Mouse (Mus musculus): Measurements from ENCODE around the gene Plpp3.

Gene Plpp3

DNA sequence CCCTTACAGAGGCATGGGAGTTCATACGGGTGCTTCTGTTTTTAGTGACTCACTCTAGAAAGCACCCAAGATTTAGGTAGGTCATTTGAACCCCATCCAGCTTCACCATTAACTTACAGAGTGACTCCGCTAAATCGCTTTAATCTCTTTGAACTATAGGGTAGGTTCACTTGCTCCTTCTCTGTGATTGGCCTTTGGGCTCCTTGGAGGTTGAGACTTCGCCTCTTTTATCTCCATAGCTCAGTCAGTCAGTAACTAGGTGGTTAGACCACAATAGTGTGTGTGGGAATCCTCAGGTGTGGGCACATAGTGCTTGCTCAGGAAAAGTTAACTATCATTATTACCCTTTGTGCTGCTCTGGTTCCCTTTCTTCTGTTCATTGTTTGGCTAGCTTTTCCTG, 33.7 kb downstream of the Plpp3 start:
- DNase-seq (ENCODE audit: low spot score), result peak; percentile 66

DNA sequence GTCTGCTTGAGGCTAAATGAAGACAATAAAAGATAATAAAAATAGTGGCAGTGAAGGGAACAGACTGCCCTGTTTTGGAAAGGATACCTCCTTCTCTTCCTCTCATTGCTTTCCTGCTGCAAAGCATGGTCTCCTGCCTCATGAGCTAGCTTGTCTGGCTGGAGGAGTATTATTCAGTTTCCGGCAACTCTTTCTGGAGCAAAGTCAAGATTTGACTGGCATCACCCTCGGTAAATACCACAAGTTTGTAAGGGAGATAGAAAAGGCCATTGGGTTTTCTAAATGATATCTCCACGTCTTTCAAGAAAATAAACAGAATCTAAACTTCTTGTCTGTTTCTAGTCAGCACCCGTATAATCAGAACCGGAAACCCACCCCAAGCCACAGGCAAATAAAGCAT, 34.4 kb downstream of the Plpp3 start:
- no peak for DNase-seq (ENCODE audit: low spot score)

DNA sequence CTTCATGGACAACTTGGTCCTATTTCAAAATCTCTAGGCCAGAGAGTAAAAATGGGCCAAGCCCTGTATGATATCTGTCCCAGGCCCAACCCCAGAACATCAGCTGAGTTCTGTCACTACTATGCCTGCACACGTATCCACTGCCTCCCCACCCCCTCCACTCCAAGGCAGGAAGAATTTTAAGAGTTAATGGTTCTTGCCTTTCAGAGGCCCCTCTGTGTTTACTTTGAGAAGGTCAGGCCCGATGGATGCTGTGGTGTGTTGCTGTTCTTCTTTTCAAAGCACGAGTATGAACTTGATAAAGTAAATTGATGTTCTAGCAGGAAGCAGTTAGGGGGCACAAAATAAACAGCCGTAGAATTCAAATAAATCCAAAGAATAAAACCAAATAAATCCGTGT, 35.5 kb downstream of the Plpp3 start:
- no peak for DNase-seq (ENCODE audit: low spot score)

- DNase-seq (ENCODE audit: low spot score), result no peak
These were observed 38.1 kb downstream of the Plpp3 start for GRCm38 (mm10) chr4:105195256-105195655.

DNA sequence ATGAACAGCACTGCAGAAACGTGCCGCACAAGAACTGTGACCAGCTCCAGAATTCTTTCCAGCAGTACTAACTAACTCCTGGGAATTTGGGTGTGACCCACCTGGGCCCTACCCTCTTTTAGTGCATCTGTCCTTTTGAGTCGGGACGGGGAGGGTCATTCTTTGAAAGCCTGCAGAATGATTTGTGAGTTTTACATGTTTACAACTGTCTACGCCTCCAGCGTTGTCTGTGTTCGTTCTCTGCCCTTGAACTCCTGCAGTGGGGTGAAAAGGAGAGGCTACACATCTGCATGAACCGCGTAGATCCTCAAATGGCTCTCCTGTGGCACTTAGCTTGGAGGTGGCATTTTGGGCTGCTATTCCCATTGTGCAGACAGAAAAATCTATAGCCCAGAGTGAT, 39.0 kb downstream of the Plpp3 start:
- no peak for DNase-seq (ENCODE audit: low spot score)

DNA sequence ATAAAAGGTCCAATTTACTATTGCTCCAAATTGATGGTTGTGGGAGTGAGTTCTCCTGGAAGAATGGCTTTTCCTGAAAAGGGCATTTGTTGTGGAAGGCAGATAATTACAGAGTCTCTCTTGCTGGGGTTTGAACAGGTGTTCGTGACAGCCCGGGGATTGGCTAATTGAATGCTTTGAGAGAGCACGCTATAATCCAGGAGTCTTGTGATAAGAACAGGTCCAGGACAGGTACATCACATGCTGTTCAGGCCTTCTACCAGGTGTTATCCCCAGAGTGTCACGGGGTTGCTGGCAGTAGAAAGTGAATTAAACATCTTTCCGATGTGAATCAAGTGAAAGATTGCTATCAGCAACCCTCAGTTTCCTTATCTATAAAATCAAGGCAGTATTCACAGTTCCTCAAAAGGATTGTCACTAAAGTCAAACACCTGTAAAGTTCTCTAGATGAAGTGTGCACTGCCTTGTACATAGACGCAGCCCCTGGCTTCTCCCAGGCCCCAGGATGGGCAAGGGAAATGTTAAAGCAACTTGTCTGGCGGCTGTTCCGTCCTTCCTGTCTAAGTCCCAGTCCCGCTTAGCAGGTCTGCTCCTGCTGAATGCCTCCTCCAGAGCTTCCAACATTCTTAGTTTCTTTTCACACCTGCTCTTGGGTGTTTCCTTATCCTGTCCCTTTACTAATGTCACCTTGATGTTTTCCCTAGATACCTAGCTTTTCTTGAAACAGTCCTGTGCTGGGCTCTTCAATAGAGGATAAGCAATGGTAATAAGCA, 40.0 kb downstream of the Plpp3 start:
- DNase-seq (ENCODE audit: low spot score), result no peak

- no peak for DNase-seq (ENCODE audit: low spot score)
These were observed 41.5 kb downstream of the Plpp3 start for GRCm38 (mm10) chr4:105198696-105199095.

- DNase-seq (ENCODE audit: low spot score), result no peak
These were observed 42.2 kb downstream of the Plpp3 start for GRCm38 (mm10) chr4:105199345-105199744.

DNA sequence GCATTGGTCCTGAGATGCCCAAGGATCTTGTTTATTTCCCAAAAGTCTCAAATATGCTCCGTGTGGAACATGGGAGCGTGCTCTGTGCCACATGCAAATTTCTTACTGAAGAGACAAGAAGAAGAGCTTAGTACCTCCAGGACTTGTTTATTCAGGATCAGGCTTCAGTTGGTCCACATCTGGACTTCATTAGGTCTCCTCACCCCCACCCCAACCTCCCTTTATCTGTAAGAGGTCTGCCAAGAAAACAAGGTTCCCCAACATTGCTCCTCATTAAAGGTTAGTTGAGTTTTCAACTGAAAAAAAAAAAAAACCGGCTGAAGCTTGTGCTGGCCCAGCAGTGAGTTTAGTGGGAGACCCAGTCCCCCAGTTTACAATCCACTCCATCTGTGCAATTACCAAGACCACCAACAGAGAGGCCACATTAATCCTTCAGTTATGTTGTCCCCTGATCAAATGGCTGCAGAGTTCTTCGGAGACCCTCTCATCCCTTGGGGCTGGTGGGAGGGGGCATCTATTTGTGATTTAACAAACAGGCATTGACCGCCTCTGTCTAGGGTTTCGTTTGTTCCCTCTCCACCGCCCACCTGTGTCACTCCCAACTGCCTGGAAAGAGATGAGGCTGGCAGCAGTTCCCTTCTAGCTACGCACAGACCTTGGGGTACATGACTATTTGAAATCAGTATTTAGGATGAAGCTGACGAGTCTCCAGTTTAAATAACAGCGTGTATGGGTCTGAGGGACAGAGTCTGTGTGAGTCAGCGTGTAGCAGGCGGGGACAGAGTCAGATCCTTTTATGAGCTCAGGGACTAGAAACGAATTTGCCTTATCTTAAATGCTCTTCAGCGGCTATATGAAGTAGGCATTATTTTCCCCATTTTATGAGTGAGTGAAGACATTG, 43.7 kb downstream of the Plpp3 start:
- no peak for DNase-seq (ENCODE audit: low spot score)

DNA sequence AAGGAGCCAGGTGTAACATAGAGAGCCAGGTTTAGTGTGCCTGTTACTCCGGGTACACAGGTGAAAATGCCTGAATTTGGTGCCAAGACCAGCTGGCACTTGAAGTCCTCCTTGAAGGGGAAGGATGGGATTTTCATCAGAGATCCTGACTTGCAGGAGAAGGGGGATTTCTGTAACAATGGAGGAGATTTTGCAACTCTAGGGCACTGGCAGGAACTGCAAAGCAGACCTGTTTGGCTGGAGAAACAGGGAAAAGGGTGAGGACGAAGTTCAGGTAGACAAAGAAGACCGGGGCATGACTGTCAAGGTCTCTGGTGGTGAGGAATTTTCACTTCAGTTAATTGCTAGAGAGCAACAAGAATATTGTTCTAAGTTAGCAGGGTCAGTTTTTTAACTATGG, 45.3 kb downstream of the Plpp3 start:
- no peak for DNase-seq (ENCODE audit: low spot score)

DNA sequence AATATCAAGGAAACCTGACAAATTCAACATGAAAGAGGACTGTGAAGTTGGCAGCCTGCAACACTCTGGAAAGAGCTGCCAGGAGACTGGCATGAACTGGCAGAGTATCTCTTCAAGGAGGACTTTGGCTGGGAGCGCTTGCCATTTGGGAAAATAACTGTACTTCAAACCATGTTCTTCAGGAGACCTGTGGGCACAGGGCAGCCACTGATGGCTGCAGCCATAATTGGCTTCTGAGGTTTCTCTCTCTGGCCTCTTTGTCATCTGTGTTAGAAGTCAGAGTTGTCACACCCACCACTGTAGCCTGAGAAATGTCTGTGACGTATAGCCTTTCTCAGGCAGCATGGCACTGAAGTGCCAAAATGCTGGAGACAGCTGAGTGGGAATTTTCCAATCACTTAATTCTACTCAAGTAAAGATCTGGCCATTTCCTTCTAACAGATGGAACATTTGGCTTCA, 46.2 kb downstream of the Plpp3 start:
- DNase-seq (ENCODE audit: low spot score), result no peak

GRCm38 (mm10) chr4:105204071-105204470, 46.9 kb downstream of the Plpp3 start:
- no peak for DNase-seq (ENCODE audit: low spot score)

- no peak for DNase-seq (ENCODE audit: low spot score)
These were observed 48.1 kb downstream of the Plpp3 start for GRCm38 (mm10) chr4:105205045-105205851.

- no peak for DNase-seq (ENCODE audit: low spot score)
These were observed 49.0 kb downstream of the Plpp3 start for GRCm38 (mm10) chr4:105206102-105206501.

GRCm38 (mm10) chr4:105206995-105207394, 49.8 kb downstream of the Plpp3 start:
- DNase-seq (ENCODE audit: low spot score), result no peak

- no peak for DNase-seq (ENCODE audit: low spot score)
These were observed 50.5 kb downstream of the Plpp3 start for GRCm38 (mm10) chr4:105207641-105208040.

GRCm38 (mm10) chr4:105208977-105209376, 51.8 kb downstream of the Plpp3 start:
- DNase-seq (ENCODE audit: low spot score), result no peak

GRCm38 (mm10) chr4:105213314-105213713, 56.2 kb downstream of the Plpp3 start:
- DNase-seq (ENCODE audit: low spot score), result no peak

DNA sequence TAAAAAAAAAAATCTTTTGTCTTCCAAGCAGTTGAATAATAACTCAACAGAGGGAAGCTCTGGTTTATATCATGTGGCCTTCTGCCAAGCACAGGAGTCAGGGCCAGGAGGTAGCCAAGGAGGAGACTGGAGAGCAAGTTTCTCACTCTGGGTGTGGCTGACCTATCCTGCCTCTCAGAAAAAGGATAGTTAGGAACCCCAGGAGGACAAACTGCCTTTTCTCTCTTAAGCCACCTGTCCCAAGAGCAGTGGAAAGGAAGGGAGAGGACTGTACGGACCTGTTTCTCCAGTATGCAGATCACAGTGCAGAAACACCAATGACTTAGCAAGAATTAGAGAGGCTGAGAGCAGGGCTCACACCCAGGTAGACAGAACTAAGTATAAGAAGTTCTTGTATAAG, 57.3 kb downstream of the Plpp3 start:
- no peak for DNase-seq (ENCODE audit: low spot score)

- no peak for DNase-seq (ENCODE audit: low spot score)
These were observed 58.7 kb downstream of the Plpp3 start for GRCm38 (mm10) chr4:105215726-105216410.

DNA sequence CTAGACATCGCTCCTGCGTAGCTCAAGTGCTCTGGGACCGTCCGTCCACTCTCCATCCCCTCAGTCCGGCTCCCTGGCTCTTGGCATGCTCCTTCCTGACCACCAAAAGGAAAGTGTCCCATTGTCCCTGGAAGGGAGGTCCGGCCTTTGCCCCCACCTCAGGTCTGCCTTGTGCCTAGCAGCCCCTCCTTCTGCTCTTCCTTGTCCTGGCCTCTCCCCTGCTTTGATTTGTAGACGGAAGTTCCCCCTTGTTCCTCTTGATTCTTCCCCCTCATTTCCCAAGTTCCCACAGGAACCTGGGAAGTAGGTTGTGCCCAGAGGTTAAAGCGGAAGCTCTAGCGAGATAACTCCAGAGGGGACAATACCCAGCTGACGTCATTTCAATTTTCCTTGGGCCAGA, 61.1 kb downstream of the Plpp3 start:
- no peak for DNase-seq (ENCODE audit: low spot score)

DNA sequence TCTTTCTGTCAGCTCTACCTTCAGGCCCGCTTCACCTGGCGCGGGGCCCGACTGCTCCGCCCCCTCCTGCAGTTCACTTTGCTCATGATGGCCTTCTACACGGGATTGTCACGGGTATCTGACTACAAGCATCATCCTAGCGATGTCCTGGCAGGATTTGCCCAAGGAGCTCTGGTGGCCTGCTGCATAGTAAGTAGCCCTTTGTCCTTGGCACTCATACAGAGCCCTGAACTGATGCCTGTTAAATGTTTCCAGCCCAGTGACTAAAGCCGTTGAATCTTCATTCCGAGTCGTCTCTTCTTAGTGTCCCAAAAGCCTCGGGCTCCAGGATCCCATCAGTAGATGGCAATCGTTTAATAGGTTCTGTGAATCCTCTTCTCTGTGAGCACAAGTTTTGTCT, 62.2 kb downstream of the Plpp3 start:
- DNase-seq (ENCODE audit: low spot score), result no peak
